Mouse (Mus musculus) ES-Bruce4 (cell line): ENCODE measurements at regions not wholly inside any gene's neighbourhood (a gene's known extent, or its start where the extent isn't known, plus 50 kb on each side); places are given as distances from the start of the nearest gene placed in this dataset.

ENCODE experiments used
- CTCF ChIP-seq: IDR thresholded peaks from one replicate; pipeline ENCODE4 v1.8.1; 2011; ENCODE audit warnings: low read depth, low read length
- EP300 ChIP-seq: IDR thresholded peaks from 2 replicates; pipeline ENCODE4 v1.6.1; 2011; ENCODE audit warnings: low read depth, low read length; ENCODE audit not compliant: insufficient read depth
- POLR2A ChIP-seq: IDR thresholded peaks from one replicate; pipeline ENCODE4 v1.8.1; 2011; ENCODE audit warnings: low read length; ENCODE audit not compliant: insufficient read depth

DNA sequence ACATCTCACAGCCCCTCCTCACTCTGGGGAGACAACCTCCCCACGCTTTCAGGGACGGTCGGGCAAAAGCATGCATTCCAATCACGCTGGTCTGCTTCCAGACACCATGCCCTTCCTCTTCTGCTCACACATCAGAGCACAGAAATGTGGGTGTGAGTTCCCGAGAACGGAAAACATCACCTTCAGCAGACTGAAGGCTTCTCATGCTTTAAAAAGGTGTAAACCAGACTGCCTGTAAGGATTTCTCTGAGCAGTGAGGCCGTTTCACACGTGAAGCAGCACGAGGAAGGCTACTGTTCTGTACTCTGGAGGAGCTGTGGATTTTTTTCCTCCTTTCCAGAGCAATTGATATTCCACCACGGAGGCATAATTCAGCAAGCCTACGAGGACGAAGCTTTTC, 2218.8 kb upstream of the Lrrc6 start:
- TF ChIP-seq CTCF = no peak
- no peak for TF ChIP-seq POLR2A
- TF ChIP-seq EP300 = no peak
